Mouse (Mus musculus): ENCODE data around the gene Igsf6.

GRCm38 (mm10) chr7:121071276-121071675, 3.1 kb downstream of the Igsf6 start:
- no peak for TF ChIP-seq POLR2A (IDR thresholded peaks at IDR 0.05; ENCODE audit: insufficient read length, low read depth)
- TF ChIP-seq USF1 (IDR thresholded peaks at IDR 0.05; ENCODE audit: low read depth): no peak
- TF ChIP-seq CEBPB (IDR thresholded peaks at IDR 0.05; ENCODE audit: insufficient read depth, poor library complexity, severe bottlenecking): no peak
- no peak for TF ChIP-seq TCF3 (IDR thresholded peaks at IDR 0.05; ENCODE audit: insufficient read length, low read depth)
- no peak for TF ChIP-seq E2F4 (IDR thresholded peaks at IDR 0.05; ENCODE audit: insufficient read depth)
- TF ChIP-seq POLR2AphosphoS2 (IDR thresholded peaks at IDR 0.05; ENCODE audit: insufficient read length, low read depth): no peak
- TF ChIP-seq MYOG (IDR thresholded peaks at IDR 0.05; ENCODE audit: control insufficient read depth in 1 of 3, insufficient read depth in 1 of 3, insufficient read length in 2 of 3, low read depth in 2 of 3): no peak
- TF ChIP-seq TCF12 (IDR thresholded peaks at IDR 0.05; ENCODE audit: insufficient read depth, poor library complexity, severe bottlenecking): no peak
- no peak for TF ChIP-seq MAX (IDR thresholded peaks at IDR 0.05; ENCODE audit: low read depth)
- no peak for TF ChIP-seq SRF (IDR thresholded peaks at IDR 0.05; ENCODE audit: control insufficient read depth, insufficient read length, low read depth)

All from myocyte (in vitro differentiated cells).